Mouse (Mus musculus): ENCODE data around the gene Vmn2r-ps130. TPM values are rescaled to one million over a fixed set of nuclear protein-coding genes. Genes with fewer than 3 reads are reported as not detected.
"Not testable (repeated sequence)": the region's sequence is repeated elsewhere in the genome, so short reads cannot be mapped to it uniquely, and the experiment has no call there.

Gene Vmn2r-ps130
- total RNA-seq (2015; ENCODE audit: low replicate concordance) (not detected in 2 replicates), total RNA-seq (2017; ENCODE audit: low replicate concordance) (not detected in 2 replicates)

DNA sequence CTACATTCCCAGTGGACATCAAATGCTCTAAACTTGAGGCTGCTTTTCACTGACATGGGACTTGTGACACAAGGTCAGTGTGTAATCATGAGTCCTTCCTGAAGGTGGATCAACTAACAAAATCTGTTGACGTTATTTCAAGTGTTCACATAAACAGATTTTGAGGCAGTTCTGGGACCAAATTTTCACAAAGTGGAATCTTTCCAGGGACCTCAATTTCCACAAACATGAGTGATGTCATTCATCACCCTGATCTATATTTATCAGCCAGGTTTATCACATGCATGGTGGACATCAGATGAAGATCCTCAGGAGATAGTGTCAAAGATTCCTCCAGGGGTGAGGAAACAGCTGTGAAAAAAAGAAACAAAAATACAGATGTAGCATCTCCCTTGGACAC, at the start of gene Vmn2r-ps130:
Gene Vmn2r-ps130 (plus strand): TSS at position 301 of the 400 bp plus-strand sequence.
- ATAC-seq (replicated peaks; ENCODE audit: low FRiP score, poor library complexity, severe bottlenecking) = not testable (repeated sequence)

Other genes with a start within 250 kb of the Vmn2r-ps130 start
- gene Zfp945, start 194.0 kb upstream of the Vmn2r-ps130 start, total RNA-seq (2015; ENCODE audit: low replicate concordance) = 2.2 and 5.9 TPM in 2 replicates
- 1.4 and 1.5 TPM in 2 replicates for gene Zfp945, start 194.0 kb upstream of the Vmn2r-ps130 start, total RNA-seq (2017; ENCODE audit: low replicate concordance)
- not detected in 2 replicates for gene Vmn2r113, start 118.2 kb upstream of the Vmn2r-ps130 start, total RNA-seq (2015; ENCODE audit: low replicate concordance)
- not detected in 2 replicates for gene Vmn2r113, start 118.2 kb upstream of the Vmn2r-ps130 start, total RNA-seq (2017; ENCODE audit: low replicate concordance)
- 3.6 and 14.7 TPM in 2 replicates for gene Zfp40, start 132.1 kb downstream of the Vmn2r-ps130 start, total RNA-seq (2015; ENCODE audit: low replicate concordance)
- gene Zfp40, start 132.1 kb downstream of the Vmn2r-ps130 start, total RNA-seq (2017; ENCODE audit: low replicate concordance) = 0.61 TPM in 1 of 2 replicates, not detected in the other